Mouse (Mus musculus): ENCODE measurements around the gene Alg14. TPM values are rescaled to one million over a fixed set of nuclear protein-coding genes. Genes with fewer than 3 reads are reported as not detected.

Gene Alg14
- polyA plus RNA-seq, 1 experiment from 2014 or later, result 40.1 TPM

DNA sequence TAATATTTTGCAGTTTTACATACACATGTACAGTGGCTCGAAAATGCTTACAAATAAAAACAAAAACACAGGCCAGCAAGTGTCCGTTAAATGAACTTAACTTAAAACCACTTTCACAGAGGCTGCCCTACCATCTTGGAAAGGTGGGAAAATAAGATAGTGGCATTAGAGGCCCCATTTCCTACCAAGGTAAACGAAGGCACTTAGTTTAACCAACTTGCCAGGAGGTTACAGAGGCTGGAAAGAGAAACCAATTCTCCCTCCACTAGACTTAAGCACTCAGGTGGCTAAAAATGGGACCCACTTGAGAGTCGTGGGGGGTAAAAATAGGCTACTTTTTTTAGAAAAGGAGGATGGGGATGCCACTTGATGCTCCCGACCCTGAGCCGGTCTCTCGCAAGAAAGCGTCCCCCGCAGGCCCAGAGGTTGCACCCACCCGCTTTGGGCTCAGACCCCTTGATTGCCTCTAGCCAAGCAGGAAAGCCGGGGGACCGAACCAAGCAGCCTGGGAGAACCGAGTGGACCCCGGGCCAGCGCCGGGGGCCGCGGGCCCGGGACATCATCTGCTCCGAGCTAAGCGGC lies 29.5 kb upstream of the Alg14 start:
- peaks cover 67% of the 10 kb centered on the region for H3K27me3 ChIP-seq (ENCODE audit: insufficient read depth, poor library complexity, severe bottlenecking)
- H3K4me1 ChIP-seq, result peaks cover 19% of the 10 kb centered on the region
- 7% methylated on average over 21 of the region's 21 CpGs for WGBS
- peak; percentile 81 for DNase-seq (ENCODE audit: low spot score)
- H3K36me3 ChIP-seq, result no peaks in the 10 kb centered on the region
- H3K27ac ChIP-seq, result peak overlapping the region; percentile 89
- no peaks in the 10 kb centered on the region for H3K9me3 ChIP-seq
- H3K4me3 ChIP-seq, result peak overlapping the region; percentile 91

DNA sequence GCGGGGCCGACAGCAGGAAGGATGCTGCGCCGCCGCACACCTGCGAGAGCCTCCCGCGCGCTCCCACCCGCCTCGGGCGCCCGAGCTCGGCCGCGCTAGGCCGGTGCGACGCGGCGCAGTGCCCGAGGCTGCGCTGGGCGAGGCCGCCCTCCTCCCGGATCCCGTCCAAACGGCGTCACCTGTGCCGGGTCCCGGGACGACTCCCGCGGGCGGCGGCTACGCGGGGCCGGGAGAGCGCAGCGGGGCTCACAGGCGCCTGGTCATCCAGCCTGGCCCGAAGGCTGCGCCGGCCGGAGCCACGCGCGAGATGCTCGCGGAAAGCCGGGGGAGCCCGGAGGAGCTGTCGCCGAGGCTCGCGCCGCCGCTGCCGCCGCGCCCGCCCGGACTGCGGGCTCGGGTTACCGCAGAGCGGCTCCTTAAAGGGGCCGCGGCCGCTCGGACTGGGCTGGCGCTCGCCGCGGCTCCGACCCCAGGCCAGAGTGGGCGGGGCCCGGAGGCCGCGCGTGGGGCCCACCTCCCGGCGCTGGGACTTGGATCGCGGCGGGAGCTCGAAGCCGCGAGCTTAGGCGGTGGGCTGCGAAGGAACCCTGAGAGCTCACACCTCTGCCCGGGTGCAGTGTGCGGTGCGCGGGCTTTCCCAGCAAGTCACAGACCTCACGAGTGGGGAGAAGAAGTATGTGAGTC lies 28.9 kb upstream of the Alg14 start:
- H3K36me3 ChIP-seq, result no peaks in the 10 kb centered on the region
- under 1% methylated on average over 86 of the region's 97 CpGs for WGBS
- H3K27me3 ChIP-seq (ENCODE audit: insufficient read depth, poor library complexity, severe bottlenecking), result peaks cover 65% of the 10 kb centered on the region
- DNase-seq (ENCODE audit: low spot score), result peak; percentile 83
- H3K27ac ChIP-seq, result peak overlapping the region; percentile 89
- peak overlapping the region; percentile 91 for H3K4me3 ChIP-seq
- H3K9me3 ChIP-seq, result no peaks in the 10 kb centered on the region
- peaks cover 19% of the 10 kb centered on the region for H3K4me1 ChIP-seq

DNA sequence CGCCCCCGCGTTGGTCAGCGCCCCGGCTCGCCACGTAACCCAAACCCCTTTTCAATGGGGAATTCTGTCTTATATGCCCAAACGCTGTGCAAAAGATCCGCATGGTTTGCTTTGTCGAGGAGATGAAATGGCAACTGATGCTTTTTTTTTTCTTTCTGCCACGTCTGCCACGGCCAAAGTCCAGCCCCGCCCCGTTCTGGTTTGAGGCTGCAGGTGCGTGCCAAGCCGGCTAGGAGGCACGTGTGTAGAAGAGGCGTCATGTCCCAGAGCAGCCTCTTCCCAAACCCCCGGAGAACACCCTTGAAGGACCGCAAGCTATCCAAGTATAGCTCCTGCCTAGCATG lies 28.4 kb upstream of the Alg14 start:
- no peaks in the 10 kb centered on the region for H3K9me3 ChIP-seq
- whole genome bisulfite sequencing, result 3% methylated on average over 20 of the region's 20 CpGs
- H3K27me3 ChIP-seq (ENCODE audit: insufficient read depth, poor library complexity, severe bottlenecking), result peaks cover 62% of the 10 kb centered on the region
- H3K36me3 ChIP-seq, result no peaks in the 10 kb centered on the region
- DNase-seq (ENCODE audit: low spot score), result peak; percentile 81
- H3K4me1 ChIP-seq, result peaks cover 19% of the 10 kb centered on the region
- H3K4me3 ChIP-seq, result peak overlapping the region; percentile 91
- H3K27ac ChIP-seq, result peak overlapping the region; percentile 89

DNA sequence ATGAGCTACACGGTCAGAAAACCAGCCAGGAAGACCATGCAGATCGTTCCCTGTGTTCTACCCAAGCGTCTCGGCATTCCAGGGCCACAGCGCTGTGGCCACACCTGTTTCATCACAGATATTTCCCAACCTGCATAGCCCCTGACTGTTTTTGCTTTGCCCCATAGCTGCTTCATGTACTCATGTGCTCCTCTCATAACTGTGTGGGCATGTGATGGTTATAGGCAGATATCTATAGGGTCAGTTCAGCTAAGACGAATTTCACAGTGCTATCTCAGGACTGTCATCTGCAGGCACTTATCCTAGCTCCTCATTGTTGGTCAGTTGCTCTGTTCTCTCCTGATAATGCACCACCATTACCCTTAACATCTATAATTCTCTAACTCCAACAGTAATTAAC lies 27.3 kb upstream of the Alg14 start:
- H3K27me3 ChIP-seq (ENCODE audit: insufficient read depth, poor library complexity, severe bottlenecking), result peaks cover 56% of the 10 kb centered on the region
- peak; percentile 78 for DNase-seq (ENCODE audit: low spot score)
- peak overlapping the region; percentile 49; the same call in 1 of the 2 replicates for H3K27ac ChIP-seq
- H3K4me1 ChIP-seq, result peaks cover 15% of the 10 kb centered on the region
- 50% methylated on average over 6 of the region's 6 CpGs for WGBS
- H3K9me3 ChIP-seq, result no peaks in the 10 kb centered on the region
- H3K36me3 ChIP-seq, result no peaks in the 10 kb centered on the region
- no peak overlapping the region for H3K4me3 ChIP-seq

DNA sequence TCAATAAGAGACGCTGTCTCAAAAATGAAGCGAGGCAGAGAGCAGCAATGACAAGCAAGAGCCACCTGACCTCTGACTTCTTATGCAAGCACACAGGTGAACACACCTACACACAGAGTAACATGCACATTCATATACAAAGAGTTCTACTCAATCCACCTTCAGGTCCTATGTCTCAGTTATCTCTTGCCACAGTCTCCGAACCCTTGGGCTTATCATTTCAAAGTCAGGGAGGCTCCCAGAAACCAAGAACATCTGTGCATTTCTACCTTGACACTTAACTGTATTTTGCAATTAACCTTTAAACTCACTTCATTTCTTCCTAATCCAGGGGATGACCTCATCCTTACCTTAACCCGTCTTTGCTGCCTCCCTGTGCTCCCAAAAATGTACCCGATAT lies 24.3 kb upstream of the Alg14 start:
- H3K9me3 ChIP-seq, result no peaks in the 10 kb centered on the region
- no peak overlapping the region for H3K4me3 ChIP-seq
- H3K27ac ChIP-seq, result no peak overlapping the region
- 76% methylated on average over 5 of the region's 5 CpGs for WGBS
- H3K4me1 ChIP-seq, result peaks cover 5% of the 10 kb centered on the region
- no peaks in the 10 kb centered on the region for H3K36me3 ChIP-seq
- no peak for DNase-seq (ENCODE audit: low spot score)
- peaks cover 27% of the 10 kb centered on the region for H3K27me3 ChIP-seq (ENCODE audit: insufficient read depth, poor library complexity, severe bottlenecking)

DNA sequence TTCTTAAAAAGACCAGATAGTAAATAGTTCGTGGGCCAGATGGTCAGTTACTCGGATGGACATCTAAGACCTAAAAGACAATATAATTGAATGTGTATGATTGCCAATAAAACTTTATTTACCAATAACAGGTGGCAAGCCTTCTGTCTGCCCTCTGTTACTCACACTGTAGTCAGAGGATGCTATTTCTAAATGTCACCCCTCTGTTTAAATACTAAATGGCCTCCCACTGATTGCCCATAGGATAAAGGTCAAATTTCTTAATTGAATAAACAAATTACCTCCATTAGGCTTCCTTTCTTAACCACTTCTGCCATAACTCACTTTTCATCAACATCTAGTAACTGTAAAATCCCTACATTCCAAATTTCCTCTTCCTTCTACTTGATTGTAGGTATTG lies 19.0 kb upstream of the Alg14 start:
- no peak overlapping the region for H3K4me3 ChIP-seq
- no peaks in the 10 kb centered on the region for H3K36me3 ChIP-seq
- no peaks in the 10 kb centered on the region for H3K4me1 ChIP-seq
- 67% methylated on average over 2 of the region's 2 CpGs for WGBS
- H3K9me3 ChIP-seq, result no peaks in the 10 kb centered on the region
- H3K27ac ChIP-seq, result no peak overlapping the region
- no peaks in the 10 kb centered on the region for H3K27me3 ChIP-seq (ENCODE audit: insufficient read depth, poor library complexity, severe bottlenecking)
- no peak for DNase-seq (ENCODE audit: low spot score)

DNA sequence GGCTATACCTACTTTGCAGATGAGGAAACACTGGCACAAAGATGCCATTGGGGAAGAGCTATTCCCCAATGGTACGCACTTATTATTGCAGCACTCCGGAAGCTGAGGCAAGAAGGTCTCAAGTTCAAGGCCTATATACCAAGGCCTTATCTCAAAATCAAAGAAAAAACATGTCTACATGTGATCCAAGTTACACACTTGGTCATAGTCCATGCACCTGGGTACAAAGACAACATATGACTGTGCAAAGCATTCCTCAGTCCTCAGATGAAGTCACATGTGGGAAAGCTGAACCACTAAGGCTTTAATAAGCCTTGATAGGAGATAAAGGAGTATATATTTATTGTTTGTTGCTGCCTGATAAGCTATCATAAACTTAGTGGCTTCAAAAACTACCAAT lies 17.6 kb upstream of the Alg14 start:
- H3K36me3 ChIP-seq, result no peaks in the 10 kb centered on the region
- WGBS, result 96% methylated on average over 2 of the region's 2 CpGs
- no peak overlapping the region for H3K27ac ChIP-seq
- H3K4me3 ChIP-seq, result no peak overlapping the region
- no peak for DNase-seq (ENCODE audit: low spot score)
- no peaks in the 10 kb centered on the region for H3K4me1 ChIP-seq
- H3K9me3 ChIP-seq, result no peaks in the 10 kb centered on the region
- H3K27me3 ChIP-seq (ENCODE audit: insufficient read depth, poor library complexity, severe bottlenecking), result no peaks in the 10 kb centered on the region

DNA sequence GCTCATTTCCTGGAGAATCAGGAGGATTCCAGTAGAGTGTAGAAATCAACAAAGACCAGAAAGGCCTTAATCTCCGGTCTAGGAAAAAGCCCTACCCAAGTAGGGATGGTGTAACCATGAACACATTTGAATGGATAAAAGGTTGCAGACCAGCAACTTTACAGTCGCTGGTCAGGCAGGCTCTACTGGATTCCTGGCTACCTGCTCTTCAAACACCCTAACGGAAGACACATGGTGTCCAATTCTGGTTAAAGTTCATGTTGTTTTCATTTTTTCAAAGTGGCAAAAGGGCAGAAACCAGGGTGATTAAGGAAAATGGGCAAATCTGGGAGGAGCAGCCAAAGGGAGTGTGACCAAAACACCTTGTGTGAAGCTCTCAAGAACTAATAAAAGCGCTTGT lies 14.6 kb upstream of the Alg14 start:
- Histone ChIP-seq H3K27ac (no peak overlapping the region), H3K36me3 (no peaks in the 10 kb centered on the region), H3K9me3 (no peaks in the 10 kb centered on the region), H3K27me3 (ENCODE audit: insufficient read depth, poor library complexity, severe bottlenecking) (no peaks in the 10 kb centered on the region), H3K4me3 (no peak overlapping the region), H3K4me1 (no peaks in the 10 kb centered on the region)
- DNase-seq (ENCODE audit: low spot score), result no peak
- WGBS, result 81% methylated on average over 4 of the region's 4 CpGs

DNA sequence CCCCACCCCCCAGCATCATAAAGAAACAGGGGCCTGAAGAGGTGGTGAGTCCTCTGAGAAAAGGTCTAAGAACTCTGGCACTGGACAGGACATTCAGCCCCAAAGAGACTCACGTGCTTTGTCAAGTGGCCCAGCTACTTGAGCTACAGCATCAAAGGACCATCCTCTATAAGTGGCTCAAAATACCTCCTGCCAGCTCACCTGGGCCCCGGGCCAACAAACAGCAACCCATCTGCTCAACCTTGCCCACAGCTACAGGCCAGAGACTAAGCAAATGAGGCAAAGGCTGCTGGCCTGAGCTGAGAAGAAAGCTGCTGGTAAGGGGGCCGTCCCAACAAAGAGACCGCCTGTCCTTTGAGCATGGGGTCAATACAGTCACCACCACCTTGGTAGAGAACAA lies 14.0 kb upstream of the Alg14 start:
- H3K27ac ChIP-seq, result no peak overlapping the region
- no peaks in the 10 kb centered on the region for H3K27me3 ChIP-seq (ENCODE audit: insufficient read depth, poor library complexity, severe bottlenecking)
- H3K36me3 ChIP-seq, result no peaks in the 10 kb centered on the region
- no peak overlapping the region for H3K4me3 ChIP-seq
- no peak for DNase-seq (ENCODE audit: low spot score)
- WGBS, result 84% methylated on average over 4 of the region's 4 CpGs
- no peaks in the 10 kb centered on the region for H3K9me3 ChIP-seq
- H3K4me1 ChIP-seq, result no peaks in the 10 kb centered on the region

DNA sequence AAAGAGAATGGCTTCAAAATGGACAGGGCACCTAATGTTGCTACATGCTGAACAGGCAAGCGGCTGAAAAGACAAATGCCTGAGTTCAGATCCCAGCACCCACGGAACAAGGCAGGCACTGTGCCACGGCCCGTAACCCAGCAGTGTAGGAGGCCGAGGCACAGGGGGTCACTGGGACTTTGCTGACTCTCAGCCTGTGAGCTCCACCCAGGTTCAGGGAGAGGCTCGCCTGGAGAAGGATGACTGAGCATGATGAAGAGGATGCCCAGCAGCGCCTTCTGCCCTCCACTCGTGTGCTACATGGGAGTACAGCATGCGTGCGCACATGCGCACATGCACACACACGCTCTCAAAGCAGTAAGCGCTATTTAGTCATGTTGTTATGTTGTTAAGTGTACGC lies 11.9 kb upstream of the Alg14 start:
- Histone ChIP-seq H3K9me3 (no peaks in the 10 kb centered on the region), H3K4me3 (no peak overlapping the region), H3K27me3 (ENCODE audit: insufficient read depth, poor library complexity, severe bottlenecking) (no peaks in the 10 kb centered on the region), H3K27ac (no peak overlapping the region; the same call in 1 of the 2 replicates), H3K4me1 (no peaks in the 10 kb centered on the region), H3K36me3 (no peaks in the 10 kb centered on the region)
- 87% methylated on average over 14 of the region's 14 CpGs for WGBS
- no peak for DNase-seq (ENCODE audit: low spot score)

DNA sequence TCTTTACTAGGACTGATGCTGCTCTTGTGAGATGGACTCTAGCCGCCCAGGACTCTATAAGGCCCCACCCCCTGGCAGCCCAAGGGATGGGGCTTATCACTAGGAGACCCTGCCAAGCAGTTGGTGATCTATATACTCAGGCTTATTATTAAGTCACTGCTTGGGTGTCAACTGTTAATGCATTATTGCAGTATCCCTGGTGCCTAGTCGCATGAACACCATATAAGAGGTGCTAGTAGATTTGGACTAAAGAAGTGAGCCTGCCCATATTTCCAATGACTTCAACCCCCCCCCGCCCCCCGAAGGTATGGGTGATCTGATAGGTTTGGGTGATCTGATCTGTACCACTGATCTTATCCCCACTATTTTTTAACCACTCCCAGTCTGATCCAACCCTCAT lies 8.6 kb upstream of the Alg14 start, which contains the start of gene Tmem56:
TSS of gene Tmem56 (minus strand) at position 101 of the 400 bp plus-strand sequence.
- no peak for DNase-seq (ENCODE audit: low spot score)
- no peaks in the 10 kb centered on the region for H3K9me3 ChIP-seq
- no peak within 1 kb of the TSS for H3K4me3 ChIP-seq
- no peaks in the 10 kb centered on the region for H3K36me3 ChIP-seq
- H3K27me3 ChIP-seq (ENCODE audit: insufficient read depth, poor library complexity, severe bottlenecking), result no peaks in the 10 kb centered on the region
- no peak within 1 kb of the TSS for H3K27ac ChIP-seq
- no peaks in the 10 kb centered on the region for H3K4me1 ChIP-seq
- WGBS, result 84% methylated on average over 4 of the region's 4 CpGs

DNA sequence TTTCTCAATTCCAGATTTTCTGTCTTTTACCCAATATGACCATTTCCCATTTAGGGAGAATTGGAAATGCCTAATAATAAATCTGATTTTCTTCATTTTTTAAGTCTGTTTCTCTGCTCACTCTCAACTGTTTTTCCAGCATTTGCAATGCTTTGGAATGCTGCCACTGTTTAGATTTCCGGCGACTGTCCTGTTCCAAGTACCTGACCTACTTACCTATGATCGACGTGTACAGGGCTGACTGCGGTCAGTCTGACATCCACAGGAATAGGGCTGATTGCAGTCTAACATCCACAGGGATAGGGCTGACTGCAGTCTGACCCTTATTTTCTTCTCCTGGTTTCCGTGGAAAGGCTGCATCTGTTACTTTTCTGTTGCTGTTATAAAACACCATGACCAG lies 6.4 kb upstream of the Alg14 start:
- H3K27me3 ChIP-seq (ENCODE audit: insufficient read depth, poor library complexity, severe bottlenecking), result no peaks in the 10 kb centered on the region
- no peak overlapping the region for H3K27ac ChIP-seq
- no peaks in the 10 kb centered on the region for H3K4me1 ChIP-seq
- 88% methylated on average over 6 of the region's 6 CpGs for WGBS
- no peak overlapping the region for H3K4me3 ChIP-seq
- H3K9me3 ChIP-seq, result no peaks in the 10 kb centered on the region
- no peaks in the 10 kb centered on the region for H3K36me3 ChIP-seq
- DNase-seq (ENCODE audit: low spot score), result no peak

DNA sequence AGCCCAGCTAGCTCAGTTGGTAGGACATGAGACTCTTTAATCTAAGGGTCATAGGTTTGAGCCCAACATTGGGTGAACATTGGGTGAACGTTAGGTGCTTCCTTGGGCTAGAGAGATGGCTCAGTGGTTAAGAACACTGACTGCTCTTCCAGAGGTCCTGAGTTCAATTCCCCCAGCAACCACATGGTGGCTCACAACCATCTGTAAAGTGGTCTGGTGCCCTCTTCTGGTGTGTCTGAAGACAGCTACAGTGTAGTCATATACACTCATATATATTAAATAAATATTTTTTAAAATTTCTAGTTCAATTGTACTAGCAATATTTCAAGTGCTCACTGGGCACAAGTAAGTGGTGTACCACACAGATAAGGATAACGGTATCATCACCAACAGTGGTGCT lies 4.4 kb upstream of the Alg14 start:
- Histone ChIP-seq H3K9me3 (no peaks in the 10 kb centered on the region), H3K27me3 (ENCODE audit: insufficient read depth, poor library complexity, severe bottlenecking) (no peaks in the 10 kb centered on the region), H3K36me3 (no peaks in the 10 kb centered on the region), H3K4me3 (no peak overlapping the region), H3K4me1 (peaks cover 5% of the 10 kb centered on the region; the same call in 1 of the 2 replicates), H3K27ac (no peak overlapping the region)
- WGBS, result 84% methylated on average over 2 of the region's 2 CpGs
- DNase-seq (ENCODE audit: low spot score), result no peak

DNA sequence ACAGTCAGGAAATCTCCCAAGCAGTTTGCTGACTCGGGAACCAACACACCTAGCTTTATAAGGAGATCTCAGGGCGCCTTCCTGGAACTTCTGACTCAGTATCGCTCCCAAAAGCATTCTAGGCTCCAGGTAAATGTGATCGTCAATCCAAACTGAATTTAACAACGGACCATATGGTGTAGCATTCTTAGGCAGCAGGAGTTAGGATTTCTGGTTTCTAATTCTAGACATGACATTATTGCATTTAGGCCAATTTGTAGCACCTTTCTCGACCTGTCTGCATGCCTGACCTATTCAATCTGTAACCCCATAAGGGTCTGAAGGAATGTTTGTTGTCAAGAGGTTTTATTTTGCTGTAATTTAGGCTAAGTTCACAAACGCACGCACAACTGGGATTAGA lies 892 bp upstream of the Alg14 start:
- no peak for DNase-seq (ENCODE audit: low spot score)
- Histone ChIP-seq H3K36me3 (no peaks in the 10 kb centered on the region), H3K4me3 (peak overlapping the region; percentile 71), H3K27me3 (ENCODE audit: insufficient read depth, poor library complexity, severe bottlenecking) (no peaks in the 10 kb centered on the region), H3K27ac (peak overlapping the region; percentile 93), H3K4me1 (peaks cover 5% of the 10 kb centered on the region; the same call in 1 of the 2 replicates), H3K9me3 (no peaks in the 10 kb centered on the region)
- 70% methylated on average over 8 of the region's 8 CpGs for WGBS

Data from heart, embryonic 10.5 days (tissue).